In genomic region chr19:5893282-5894001, GRCm38 (mm10) we compare ENCODE assay signal across 8 mouse cellular contexts. TPM values are rescaled to one million over a fixed set of nuclear protein-coding genes. Genes with fewer than 3 reads are reported as not detected.
A peak's percentile ranks its signal among the peaks of the same experiment; 100 is the strongest.
DNase-seq lines count a peak whose midpoint lies in the region; ATAC-seq and TF ChIP-seq lines count a peak whose summit lies in the region.

No protein-coding gene starts in this region.

- H3K4me1 ChIP-seq in thymus, adult 2 months (replicated peaks; ENCODE audit: control insufficient read depth, insufficient read depth, low read length): peaks cover 12% of the 10 kb centered on the region
- peaks cover 19% of the 10 kb centered on the region for H3K4me1 ChIP-seq in limb, embryonic 15.5 days
- H3K4me1 ChIP-seq in stomach, postnatal 0 days (replicated peaks; ENCODE audit: control insufficient read depth, insufficient read depth): no peaks in the 10 kb centered on the region; the same call in 1 of the 2 replicates

- 0 out of 2 replicates have a peak, but pooled peaks have one; percentile 9 for ATAC-seq in limb, embryonic 15.5 days (ENCODE audit: insufficient number of reproducible peaks, low FRiP score, low TSS enrichment, low read depth)
- peak; percentile 18; the same call in 1 of the 2 replicates for ATAC-seq in stomach, postnatal 0 days (ENCODE audit: low FRiP score, low TSS enrichment)

- peak; percentile 36 for DNase-seq in cerebellum, adult 8-10 months
- no peak for DNase-seq in cerebellum, postnatal 14 days
- no peak for DNase-seq in thymus, adult 2 months
- DNase-seq in thymus, adult 18-20 months: no peak
- DNase-seq in stomach, postnatal 0 days (ENCODE audit: low spot score): no peak
- DNase-seq in spleen, postnatal 36 days (ENCODE audit: low spot score in 2 of 2): no peak
- DNase-seq in urinary bladder, adult 2 months (ENCODE audit: low spot score): no peak

- H3K4me2 ChIP-seq in limb, embryonic 15.5 days: peak overlapping the region; percentile 85
- H3K4me2 ChIP-seq in stomach, postnatal 0 days (replicated peaks; ENCODE audit: low read depth): peak overlapping the region; percentile 85

- no peak for TF ChIP-seq CTCF in thymus, adult 2 months (IDR thresholded peaks at IDR 0.05; ENCODE audit: borderline replicate concordance, control insufficient read depth, extremely low read depth, insufficient read depth, low read length, poor library complexity)
- TF ChIP-seq CTCF in stomach, postnatal 0 days (IDR thresholded peaks at IDR 0.05; ENCODE audit: low read depth): no peak

- H3K9me3 ChIP-seq in limb, embryonic 15.5 days: no peaks in the 10 kb centered on the region
- H3K9me3 ChIP-seq in stomach, postnatal 0 days (ENCODE audit: control insufficient read depth, low read length): no peaks in the 10 kb centered on the region

- no peak overlapping the region for H3K27ac ChIP-seq in thymus, adult 2 months (ENCODE audit: control insufficient read depth, insufficient read depth, low read length)
- H3K27ac ChIP-seq in limb, embryonic 15.5 days: peak overlapping the region; percentile 38; the same call in 1 of the 2 replicates
- 0 out of 2 replicates have a peak overlapping the region, but pooled peaks have one; percentile 30 for H3K27ac ChIP-seq in stomach, postnatal 0 days (replicated peaks)

- no peaks in the 10 kb centered on the region for H3K27me3 ChIP-seq in thymus, adult 2 months (ENCODE audit: control insufficient read depth, insufficient read depth, low read length)
- no peaks in the 10 kb centered on the region for H3K27me3 ChIP-seq in limb, embryonic 15.5 days
- H3K27me3 ChIP-seq in stomach, postnatal 0 days (ENCODE audit: control insufficient read depth, insufficient read depth, low read length): no peaks in the 10 kb centered on the region

- H3K9ac ChIP-seq in limb, embryonic 15.5 days: peak overlapping the region; percentile 69
- peak overlapping the region; percentile 72 for H3K9ac ChIP-seq in stomach, postnatal 0 days (ENCODE audit: low read length)

- TF ChIP-seq EP300 in stomach, postnatal 0 days (optimal IDR thresholded peaks at IDR 0.05): no peak

- peaks cover 10% of the 10 kb centered on the region for H3K36me3 ChIP-seq in thymus, adult 2 months (ENCODE audit: control insufficient read depth, insufficient read depth, low read length)
- peaks cover 32% of the 10 kb centered on the region for H3K36me3 ChIP-seq in limb, embryonic 15.5 days
- peaks cover 8% of the 10 kb centered on the region for H3K36me3 ChIP-seq in stomach, postnatal 0 days (ENCODE audit: control insufficient read depth, insufficient read depth, low read length)

- TF ChIP-seq POLR2A in thymus, adult 2 months (IDR thresholded peaks at IDR 0.05; ENCODE audit: control insufficient read depth, extremely low read depth, insufficient read depth, low read length, poor library complexity): no peak

- peak overlapping the region; percentile 44 for H3K4me3 ChIP-seq in thymus, adult 2 months (ENCODE audit: control insufficient read depth, insufficient read depth, low read length)
- H3K4me3 ChIP-seq in limb, embryonic 15.5 days: peak overlapping the region; percentile 56
- peak overlapping the region; percentile 62 for H3K4me3 ChIP-seq in stomach, postnatal 0 days (ENCODE audit: low read depth, low read length)

- WGBS in thymus, adult 2 months: 7% methylated on average over 31 of the region's 31 CpGs
- 20% methylated on average over 15 of the region's 31 CpGs for WGBS in limb, embryonic 15.5 days
- WGBS in stomach, postnatal 0 days: 10% methylated on average over 30 of the region's 31 CpGs

RNA-seq across cellular contexts. Expression of gene Tigd3, which starts 0.5 kb away (rescaled TPM):
- polyA plus RNA-seq in thymus, adult 2 months (2012; rRNA removed): 4.0 and 4.7 TPM in 2 replicates
- polyA plus RNA-seq in limb, embryonic 15.5 days (2015; fragmentation: Nextera tagmentation; extraction: Ambion mirVana): 3.1 TPM in 2 replicates
- polyA plus RNA-seq in stomach, postnatal 0 days (2015; fragmentation: Nextera tagmentation; extraction: Ambion mirVana): 0.77 and 1.0 TPM in 2 replicates
- 0.69 and 0.87 TPM in 2 replicates for polyA plus RNA-seq in urinary bladder, adult 2 months (2012; rRNA removed)

RNA-seq across cellular contexts. Expression of gene Slc25a45, which starts 15.8 kb away (rescaled TPM):
- 57.5 and 57.9 TPM in 2 replicates for polyA plus RNA-seq in thymus, adult 2 months (2012; rRNA removed)
- 3.4 and 5.2 TPM in 2 replicates for polyA plus RNA-seq in limb, embryonic 15.5 days (2015; fragmentation: Nextera tagmentation; extraction: Ambion mirVana)
- polyA plus RNA-seq in stomach, postnatal 0 days (2015; fragmentation: Nextera tagmentation; extraction: Ambion mirVana): 2.9 and 3.2 TPM in 2 replicates
- 19.2 and 25.1 TPM in 2 replicates for polyA plus RNA-seq in urinary bladder, adult 2 months (2012; rRNA removed)

RNA-seq across cellular contexts. Expression of gene Frmd8, which starts 18.4 kb away (rescaled TPM):
- 121 and 129 TPM in 2 replicates for polyA plus RNA-seq in thymus, adult 2 months (2012; rRNA removed)
- polyA plus RNA-seq in limb, embryonic 15.5 days (2015; fragmentation: Nextera tagmentation; extraction: Ambion mirVana): 28.4 and 31.3 TPM in 2 replicates
- 13.8 and 18.8 TPM in 2 replicates for polyA plus RNA-seq in stomach, postnatal 0 days (2015; fragmentation: Nextera tagmentation; extraction: Ambion mirVana)
- polyA plus RNA-seq in urinary bladder, adult 2 months (2012; rRNA removed): 20.7 and 21.6 TPM in 2 replicates

RNA-seq across cellular contexts. Expression of gene Dpf2, which starts 19.4 kb away (rescaled TPM):
- polyA plus RNA-seq in thymus, adult 2 months (2012; rRNA removed): 175 and 194 TPM in 2 replicates
- 117 and 125 TPM in 2 replicates for polyA plus RNA-seq in limb, embryonic 15.5 days (2015; fragmentation: Nextera tagmentation; extraction: Ambion mirVana)
- 47.0 and 54.9 TPM in 2 replicates for polyA plus RNA-seq in stomach, postnatal 0 days (2015; fragmentation: Nextera tagmentation; extraction: Ambion mirVana)
- 87.5 and 102 TPM in 2 replicates for polyA plus RNA-seq in urinary bladder, adult 2 months (2012; rRNA removed)

RNA-seq across cellular contexts. Expression of gene Cdc42ep2, which starts 31.2 kb away (rescaled TPM):
- polyA plus RNA-seq in thymus, adult 2 months (2012; rRNA removed): 5.1 and 5.8 TPM in 2 replicates
- polyA plus RNA-seq in limb, embryonic 15.5 days (2015; fragmentation: Nextera tagmentation; extraction: Ambion mirVana): 9.2 and 12.6 TPM in 2 replicates
- 7.9 and 8.1 TPM in 2 replicates for polyA plus RNA-seq in stomach, postnatal 0 days (2015; fragmentation: Nextera tagmentation; extraction: Ambion mirVana)
- 22.9 and 26.2 TPM in 2 replicates for polyA plus RNA-seq in urinary bladder, adult 2 months (2012; rRNA removed)
